Mouse (Mus musculus) liver, adult 2 months (tissue): ENCODE results near the gene Reg2. TPM values are rescaled to one million over a fixed set of nuclear protein-coding genes. Genes with fewer than 3 reads are reported as not detected.
"Not testable (repeated sequence)": the region's sequence is repeated elsewhere in the genome, so short reads cannot be mapped to it uniquely, and the experiment has no call there.

Experiments
- DNase-seq: peaks from one replicate; pipeline ENCODE4 v3.0.0-alpha.2; 2011; ENCODE audit warnings: low read depth, low spot score; ENCODE audit errors: extremely low read depth
- H3K27ac ChIP-seq: fragments of 200-500 bp; replicated peaks from 2 replicates; pipeline ENCODE4 v1.5.1; 2012; ENCODE audit warnings: low read depth, mild to moderate bottlenecking, control low read depth, inconsistent platforms, low read length; ENCODE audit not compliant: insufficient read depth
- H3K27me3 ChIP-seq: fragments of 200-500 bp; 2 replicates; pipeline ENCODE4 v1.6.1; 2012; ENCODE audit warnings: mild to moderate bottlenecking, moderate library complexity, low read length, inconsistent platforms; ENCODE audit not compliant: control insufficient read depth, insufficient read depth
- H3K36me3 ChIP-seq: fragments of 200-500 bp; 2 replicates; pipeline ENCODE4 v1.6.1; 2012; ENCODE audit warnings: low read length, inconsistent platforms; ENCODE audit not compliant: control insufficient read depth, insufficient read depth
- H3K4me1 ChIP-seq: fragments of 200-500 bp; 2 replicates; pipeline ENCODE4 v1.6.1; 2011; ENCODE audit warnings: low read length; ENCODE audit not compliant: control insufficient read depth, insufficient read depth
- H3K4me3 ChIP-seq: fragments of 200-500 bp; 2 replicates; pipeline ENCODE4 v1.5.1; 2011; ENCODE audit warnings: low read depth, mild to moderate bottlenecking, control low read depth, low read length, moderate library complexity; ENCODE audit not compliant: insufficient read depth
- H3K79me2 ChIP-seq: fragments of 200-500 bp; 2 replicates; pipeline ENCODE4 v1.6.1; 2012; ENCODE audit warnings: inconsistent platforms, mild to moderate bottlenecking, low read length, moderate library complexity; ENCODE audit not compliant: control insufficient read depth, insufficient read depth
- H3K9ac ChIP-seq: fragments of 200-500 bp; 2 replicates; pipeline ENCODE4 v1.6.1; 2012; ENCODE audit warnings: low read depth, mild to moderate bottlenecking, control low read depth, inconsistent platforms, low read length
- CTCF ChIP-seq: fragments of 200-500 bp; IDR thresholded peaks from 2 replicates; pipeline ENCODE4 v1.5.1; 2011; ENCODE audit warnings: low read depth, low read length, control low read depth
- POLR2A ChIP-seq: fragments of 200-500 bp; IDR thresholded peaks from 2 replicates; pipeline ENCODE4 v1.6.1; 2011; ENCODE audit warnings: low read length, control low read depth; ENCODE audit not compliant: insufficient read depth; ENCODE audit errors: extremely low read depth
- WGBS: fragments of 180-500 bp; shearing (Covaris S2); methylation state at CpG from one replicate; pipeline ENCODE4 v1.1.7; 2018; 5-methylcytosine and 5-hydroxymethylcytosine counted together
- polyA plus RNA-seq: library from polyadenylated mRNA; depleted of rRNA; stranded (reverse); fragments of >200 nt; gene quantifications from 2 replicates; pipeline ENCODE4 v1.2.3, GENCODE M21; 2012; rRNA removed
- total RNA-seq: library from RNA; depleted of rRNA; stranded (reverse); fragments of >200 nt; gene quantifications from 2 replicates; pipeline ENCODE4 v1.2.3, GENCODE M21; 2014; rRNA removed

Reg2 gene
- not detected in 2 replicates for total RNA-seq
- polyA plus RNA-seq: not detected in 2 replicates

- H3K4me1 ChIP-seq, H3K9ac ChIP-seq, H3K4me3 ChIP-seq, H3K27ac ChIP-seq, DNase-seq, H3K79me2 ChIP-seq, H3K27me3 ChIP-seq, H3K36me3 ChIP-seq: not testable (repeated sequence)
- WGBS: 95% methylated on average over 4 of the region's 17 CpGs
Measured at GRCm38 (mm10) chr6:78395323-78395722, at the start of gene Reg2. Reg2 (plus strand) TSS chr6:78395623.

DNA sequence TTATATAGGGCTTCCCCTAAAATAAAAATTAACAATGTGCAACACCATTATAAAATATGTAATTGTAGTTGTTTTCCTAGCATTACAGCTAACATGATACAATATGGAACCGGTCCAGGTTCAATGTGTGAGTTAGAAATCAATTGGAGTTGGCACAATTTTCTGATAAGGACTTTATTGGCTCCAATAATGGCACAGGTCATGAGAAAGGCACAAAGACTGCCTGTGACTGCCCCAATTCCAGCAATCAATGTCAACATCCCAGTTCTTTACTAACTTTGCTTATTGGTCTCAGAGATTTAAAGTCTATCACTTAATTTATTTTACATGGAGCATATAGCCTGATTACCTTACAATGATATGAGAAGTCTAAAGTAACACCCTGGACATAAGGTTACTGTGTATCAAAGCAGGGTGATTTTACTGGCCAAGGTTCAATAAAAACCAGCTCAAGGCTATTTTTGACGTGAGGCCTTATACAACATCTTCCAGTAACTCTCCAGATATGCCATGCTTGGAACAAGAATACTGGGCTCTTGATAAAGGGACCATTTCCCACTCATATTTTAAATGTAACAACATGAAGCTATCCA lies 33.4 kb upstream of the Reg2 start:
- H3K4me1 ChIP-seq: no peaks in the 10 kb centered on the region
- peak; percentile 78 for DNase-seq
- WGBS: 19% methylated on average over 2 of the region's 2 CpGs
- TF ChIP-seq POLR2A (no peak), CTCF (no peak)
- H3K79me2 ChIP-seq: no peaks in the 10 kb centered on the region
- H3K4me3 ChIP-seq: no peak overlapping the region
- no peaks in the 10 kb centered on the region for H3K27me3 ChIP-seq
- H3K27ac ChIP-seq: no peak overlapping the region
- no peak overlapping the region for H3K9ac ChIP-seq
- H3K36me3 ChIP-seq: no peaks in the 10 kb centered on the region

GRCm38 (mm10) chr6:78370357-78370756 lies 25.1 kb upstream of the Reg2 start, which contains the start of gene Reg3b:
Reg3b (plus strand) TSS chr6:78370657.
- 90% methylated on average over 2 of the region's 2 CpGs for WGBS
- H3K79me2 ChIP-seq: no peaks in the 10 kb centered on the region
- no peaks in the 10 kb centered on the region for H3K36me3 ChIP-seq
- TF ChIP-seq CTCF (no peak), POLR2A (no peak)
- H3K4me1 ChIP-seq: no peaks in the 10 kb centered on the region
- no peak within 1 kb of the TSS for H3K27ac ChIP-seq
- H3K9ac ChIP-seq: no peak within 1 kb of the TSS
- no peaks in the 10 kb centered on the region for H3K27me3 ChIP-seq
- no peak for DNase-seq
- H3K4me3 ChIP-seq: no peak within 1 kb of the TSS

GRCm38 (mm10) chr6:78378765-78379164 lies 16.7 kb upstream of the Reg2 start, which contains the start of gene Reg3d:
Reg3d (minus strand) TSS chr6:78378865.
- Histone ChIP-seq H3K27me3 (no peaks in the 10 kb centered on the region), H3K36me3 (no peaks in the 10 kb centered on the region), H3K79me2 (no peaks in the 10 kb centered on the region), H3K4me3 (no peak within 1 kb of the TSS), H3K9ac (no peak within 1 kb of the TSS), H3K27ac (no peak within 1 kb of the TSS), H3K4me1 (no peaks in the 10 kb centered on the region)
- 54% methylated on average over 2 of the region's 2 CpGs for WGBS
- DNase-seq: no peak
- TF ChIP-seq POLR2A (no peak), CTCF (no peak)

- Histone ChIP-seq H3K9ac (no peak within 1 kb of the TSS), H3K27me3 (no peaks in the 10 kb centered on the region), H3K4me3 (no peak within 1 kb of the TSS)
Measured at GRCm38 (mm10) chr6:78380409-78380808, 15.0 kb upstream of the Reg2 start, which contains the start of gene Reg3a. Reg3a (plus strand) TSS chr6:78380709.

DNA sequence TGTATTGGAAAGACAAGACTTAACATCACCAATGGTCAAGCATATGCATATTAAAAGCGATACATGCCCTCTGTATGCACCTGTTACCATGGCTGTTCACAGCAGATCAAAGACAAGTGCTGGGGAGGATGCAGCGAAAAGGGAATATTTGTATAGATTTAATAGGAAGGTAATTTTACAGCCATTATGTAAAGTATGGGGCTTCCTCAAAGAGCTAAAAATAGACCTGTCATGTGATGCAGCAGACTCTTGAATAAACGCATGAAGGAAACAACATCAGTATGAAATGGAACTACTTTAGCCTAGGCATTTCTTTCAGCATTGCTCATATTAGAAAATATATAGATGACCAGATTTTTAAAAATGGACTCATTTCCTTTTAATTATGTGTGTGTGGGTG lies 9.8 kb upstream of the Reg2 start:
- no peaks in the 10 kb centered on the region for H3K27me3 ChIP-seq
- 83% methylated on average over 3 of the region's 3 CpGs for WGBS
- TF ChIP-seq CTCF (no peak), POLR2A (no peak)
- no peak for DNase-seq
- H3K36me3 ChIP-seq: no peaks in the 10 kb centered on the region
- H3K79me2 ChIP-seq: no peaks in the 10 kb centered on the region
- no peak overlapping the region for H3K9ac ChIP-seq
- H3K27ac ChIP-seq: no peak overlapping the region
- H3K4me3 ChIP-seq: no peak overlapping the region
- H3K4me1 ChIP-seq: no peaks in the 10 kb centered on the region

More at GRCm38 (mm10) chr6:78380409-78380808, 15.0 kb upstream of the Reg2 start, which contains the start of gene Reg3a:
- no peaks in the 10 kb centered on the region for H3K79me2 ChIP-seq
- no peak within 1 kb of the TSS for H3K27ac ChIP-seq
- no peaks in the 10 kb centered on the region for H3K36me3 ChIP-seq
- no peaks in the 10 kb centered on the region for H3K4me1 ChIP-seq
- TF ChIP-seq CTCF (no peak), POLR2A (no peak)
- no peak for DNase-seq

GRCm38 (mm10) chr6:78422411-78422810 lies 27.0 kb downstream of the Reg2 start, which contains the start of gene Reg1:
Reg1 (plus strand) TSS chr6:78422711.
- H3K79me2 ChIP-seq, H3K27ac ChIP-seq, H3K27me3 ChIP-seq, H3K9ac ChIP-seq, DNase-seq, H3K4me3 ChIP-seq, H3K36me3 ChIP-seq, H3K4me1 ChIP-seq: not testable (repeated sequence)
